Mouse (Mus musculus) spleen, postnatal 36 days (tissue): ENCODE results near the gene Kat5.
A peak's percentile ranks its signal among the peaks of the same experiment; 100 is the strongest.

Experiments used
- DNase-seq, 2 experiments: peaks; one replicate each; pipeline ENCODE4 v3.0.0; 2022; ENCODE audit warnings: low spot score in 2 of 2, mixed read lengths in 1 of 2

Kat5 gene

DNA sequence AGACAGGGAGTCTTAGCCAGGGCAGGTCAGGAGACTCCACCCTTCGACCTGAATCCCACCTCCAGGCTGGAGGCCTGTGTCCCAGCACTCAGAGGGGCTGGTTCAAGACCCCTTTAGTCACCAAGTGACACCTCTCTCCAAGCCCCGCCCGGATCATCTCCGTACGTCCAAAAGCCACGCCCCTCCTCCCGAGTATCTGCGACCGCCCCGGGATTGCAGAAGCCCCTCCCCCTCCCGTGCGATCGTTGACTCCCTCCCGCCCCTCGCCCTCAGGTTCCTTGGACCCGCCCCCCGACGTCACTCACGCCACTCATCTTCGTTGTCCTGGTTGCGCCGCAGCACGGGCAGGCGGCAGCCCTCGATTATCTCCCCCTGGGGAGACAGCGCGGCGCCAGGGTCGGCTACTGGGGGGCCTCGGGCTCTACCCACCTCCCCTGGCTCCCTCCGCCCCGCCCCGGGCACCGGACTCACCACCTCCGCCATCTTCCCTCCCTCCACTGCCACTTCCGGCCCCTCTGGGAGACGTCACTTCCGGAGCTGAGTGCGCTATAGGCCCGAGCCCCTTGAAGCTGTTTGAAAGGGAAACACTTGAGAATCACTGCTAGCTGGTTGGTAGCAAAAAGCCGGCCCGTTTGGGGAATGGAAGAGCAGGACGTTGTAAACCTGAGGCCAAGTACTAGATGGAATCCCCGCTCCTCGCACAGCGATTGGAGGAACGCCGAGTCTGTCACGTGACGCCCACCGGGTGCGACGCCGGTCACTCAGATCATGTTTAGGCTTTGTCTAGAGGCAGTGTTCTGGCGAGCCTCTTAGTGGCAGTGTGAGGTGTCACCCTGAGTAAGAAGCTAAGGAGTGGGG, at the start of gene Kat5:
Gene Kat5, minus strand, starts transcription at position 691 of the 858 bp plus-strand sequence.
- peak; percentile 87 to 88 for DNase-seq

DNA sequence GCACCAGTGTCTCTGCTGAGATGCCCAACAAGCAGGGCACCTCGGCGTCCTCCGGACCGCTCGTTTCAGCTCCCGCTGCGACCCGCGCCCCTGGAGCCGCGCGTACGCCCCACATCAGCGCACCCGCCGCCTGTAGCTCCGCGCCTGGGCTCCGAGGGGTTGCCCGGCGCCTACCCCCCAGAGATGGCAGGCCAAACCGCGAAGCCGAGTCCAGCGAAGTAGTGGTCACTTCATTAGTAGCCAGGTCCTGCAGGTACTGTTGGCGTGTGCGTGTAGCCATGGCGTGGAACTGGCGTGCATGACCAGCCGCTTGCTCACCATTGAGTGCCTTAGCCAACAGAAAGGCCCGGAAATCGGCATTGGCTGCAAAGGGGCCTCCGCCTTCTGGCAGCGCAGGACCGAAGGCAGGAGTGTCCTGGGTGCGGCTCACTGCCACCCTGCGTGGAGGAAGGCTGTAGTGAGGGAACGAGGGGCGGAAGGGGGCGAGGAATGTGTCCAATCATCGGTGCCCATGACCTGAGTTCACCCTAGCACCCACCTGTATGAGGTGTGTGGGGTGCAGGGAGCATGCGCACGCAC, 44.8 kb upstream of the Kat5 start:
- no peak for DNase-seq

DNA sequence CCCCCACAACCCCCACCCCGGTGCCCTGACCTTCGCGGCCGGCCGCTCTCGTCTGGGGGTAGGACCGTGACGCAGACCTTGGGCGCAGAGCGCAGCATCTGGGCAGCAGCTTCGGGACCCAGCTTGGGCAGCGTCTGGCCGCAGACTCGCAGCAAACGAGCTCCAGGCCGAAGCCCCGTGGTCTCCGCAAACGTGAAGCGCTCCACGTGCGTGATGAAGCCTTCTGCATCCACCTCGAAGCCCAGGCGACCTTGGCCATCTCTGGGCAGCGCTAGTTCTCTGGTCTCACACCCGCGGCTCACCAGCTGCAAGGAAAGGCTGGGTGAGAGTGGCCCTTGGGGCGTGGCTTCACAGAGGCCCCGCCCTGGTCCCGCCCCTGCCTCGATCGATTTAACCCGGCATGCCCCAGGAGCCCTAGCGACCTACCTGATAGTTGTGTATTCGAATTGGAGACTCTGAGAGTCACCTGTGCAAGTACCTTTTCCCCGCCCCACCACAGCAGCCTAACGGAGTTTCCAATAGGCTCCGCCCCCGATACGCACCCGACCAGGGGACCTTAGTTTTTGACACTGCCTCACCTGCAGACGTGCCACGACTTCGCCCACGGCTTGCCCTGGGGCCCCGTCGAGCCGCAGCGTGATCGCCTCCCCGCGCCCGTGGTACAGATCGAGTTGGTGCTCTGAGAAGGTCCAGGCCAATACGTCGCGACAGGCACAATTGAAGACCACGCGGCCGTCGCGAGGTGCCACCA, 44.1 kb upstream of the Kat5 start:
- DNase-seq, result no peak

- DNase-seq, result no peak
Observed at GRCm38 (mm10) chr19:5652570-5652969, 42.5 kb upstream of the Kat5 start.

DNA sequence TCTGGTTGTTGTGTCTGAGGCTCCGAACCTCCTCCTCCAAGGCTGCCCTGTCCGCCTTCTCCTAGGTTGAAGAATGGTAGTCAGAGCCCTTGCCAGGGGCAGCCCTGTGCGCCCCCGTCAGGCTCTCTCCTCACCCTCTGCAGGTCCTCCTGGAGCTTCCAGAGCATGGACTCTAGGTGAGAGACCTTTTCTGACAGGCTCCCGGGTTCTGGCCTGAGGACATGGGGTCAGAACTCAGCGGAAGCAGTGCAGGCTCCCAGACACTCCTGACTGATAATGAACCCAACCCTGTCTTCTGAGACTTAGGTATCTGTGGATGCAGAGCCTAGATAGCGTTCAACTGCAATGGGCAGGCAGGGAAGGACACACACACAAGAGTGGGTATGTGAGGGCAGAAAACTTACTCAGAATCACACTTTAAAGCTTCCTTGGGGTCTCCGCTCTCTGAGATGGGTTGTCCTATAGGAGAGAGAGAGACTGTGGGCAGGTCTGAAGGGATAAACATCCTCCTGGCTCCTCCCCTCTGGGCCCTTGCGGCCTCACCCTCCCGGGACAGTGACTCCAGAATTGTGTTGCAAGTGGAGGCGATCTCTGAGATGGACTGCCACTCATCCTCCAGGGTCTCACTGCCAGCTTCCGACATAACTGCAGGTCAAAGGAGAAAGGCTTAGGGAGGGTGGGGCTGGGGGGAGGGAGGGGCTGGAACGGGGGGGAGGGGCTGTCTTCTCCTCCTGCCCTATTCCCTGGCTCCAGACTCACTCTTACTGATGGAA, 41.7 kb upstream of the Kat5 start:
- DNase-seq, result no peak

GRCm38 (mm10) chr19:5649298-5649741, 39.3 kb upstream of the Kat5 start:
- peak in 1 of 2 experiments; percentile 52 for DNase-seq

GRCm38 (mm10) chr19:5648401-5649297, 38.6 kb upstream of the Kat5 start:
- DNase-seq, result peak; percentile 88 to 90

GRCm38 (mm10) chr19:5647791-5648190, 37.8 kb upstream of the Kat5 start:
- no peak for DNase-seq

GRCm38 (mm10) chr19:5646731-5647330, 36.8 kb upstream of the Kat5 start:
- DNase-seq, result no peak

DNA sequence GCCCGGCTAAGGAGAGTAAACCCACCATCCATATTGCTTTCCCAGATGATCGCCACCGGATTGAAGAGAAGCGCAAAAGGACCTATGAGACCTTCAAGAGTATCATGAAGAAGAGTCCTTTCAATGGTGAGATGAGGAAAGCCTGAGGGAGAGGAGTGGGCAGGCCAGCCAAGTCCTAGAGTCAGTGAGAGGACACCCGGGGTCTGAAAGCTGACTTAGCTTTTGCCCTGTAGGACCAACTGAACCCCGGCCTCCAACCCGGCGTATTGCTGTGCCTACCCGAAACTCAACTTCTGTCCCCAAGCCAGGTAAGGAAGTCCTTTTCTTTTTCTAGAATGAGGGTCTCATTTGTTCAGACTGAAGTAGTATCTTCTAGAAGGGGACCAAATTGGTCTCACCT, 35.2 kb upstream of the Kat5 start:
- DNase-seq, result no peak

DNA sequence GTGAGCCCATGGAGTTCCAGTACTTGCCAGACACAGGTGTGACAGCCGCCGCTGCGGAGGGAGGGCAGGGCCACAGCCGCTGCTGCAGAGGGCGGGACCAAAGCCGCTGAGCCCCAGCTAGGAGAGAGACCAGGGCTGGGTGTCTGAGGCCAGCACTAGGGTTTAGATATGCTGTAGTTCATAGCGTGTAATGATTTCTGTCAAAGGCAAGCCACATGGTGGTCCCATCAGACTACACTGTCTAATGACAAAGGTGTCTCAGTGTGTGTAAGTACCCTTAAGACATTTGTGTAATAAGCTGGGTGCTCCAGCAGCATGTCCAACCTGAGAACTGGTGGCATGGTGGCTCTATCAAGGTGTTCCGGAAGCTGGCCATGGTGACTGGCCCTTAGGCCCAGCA, 31.6 kb upstream of the Kat5 start:
- DNase-seq, result no peak

DNA sequence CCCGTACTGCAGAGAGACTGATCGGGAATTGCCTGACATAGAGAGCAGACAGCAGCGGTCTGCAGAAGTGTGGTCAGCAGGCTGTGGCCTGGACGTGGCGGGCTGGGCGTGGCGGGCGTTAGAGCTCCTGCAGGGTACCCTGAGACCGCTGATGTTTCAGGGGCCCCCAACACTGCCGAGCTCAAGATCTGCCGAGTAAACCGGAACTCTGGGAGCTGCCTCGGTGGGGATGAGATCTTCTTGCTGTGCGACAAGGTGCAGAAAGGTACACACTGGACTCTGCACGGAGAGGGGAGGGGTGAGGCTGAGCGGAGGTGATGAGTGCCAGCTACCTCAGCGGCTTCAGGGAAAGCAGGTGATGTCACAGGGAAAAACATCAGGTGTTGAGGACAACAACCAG, 31.0 kb upstream of the Kat5 start:
- no peak for DNase-seq

- DNase-seq, result no peak
Observed at GRCm38 (mm10) chr19:5640339-5640738, 30.3 kb upstream of the Kat5 start.

DNA sequence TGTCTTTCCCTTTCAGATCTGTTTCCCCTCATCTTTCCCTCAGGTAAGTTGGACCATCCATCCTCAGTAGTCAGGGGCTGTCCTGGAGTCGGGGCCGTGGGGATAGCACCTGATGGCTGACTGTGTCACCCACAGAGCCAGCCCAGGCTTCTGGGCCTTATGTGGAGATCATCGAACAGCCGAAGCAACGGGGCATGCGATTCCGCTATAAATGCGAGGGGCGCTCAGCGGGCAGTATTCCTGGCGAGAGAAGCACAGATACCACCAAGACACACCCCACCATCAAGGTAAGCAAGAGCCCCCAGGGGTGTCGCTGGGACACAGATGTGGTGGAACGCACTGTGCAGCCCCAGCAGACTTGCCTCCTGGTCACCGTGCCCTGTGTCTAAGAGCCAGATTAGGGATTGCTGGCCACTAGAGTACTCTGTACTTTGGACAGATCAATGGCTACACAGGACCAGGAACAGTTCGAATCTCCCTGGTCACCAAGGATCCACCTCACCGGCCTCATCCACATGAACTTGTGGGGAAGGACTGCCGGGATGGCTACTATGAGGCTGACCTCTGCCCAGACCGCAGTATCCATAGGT, 28.5 kb upstream of the Kat5 start:
- DNase-seq, result no peak

DNA sequence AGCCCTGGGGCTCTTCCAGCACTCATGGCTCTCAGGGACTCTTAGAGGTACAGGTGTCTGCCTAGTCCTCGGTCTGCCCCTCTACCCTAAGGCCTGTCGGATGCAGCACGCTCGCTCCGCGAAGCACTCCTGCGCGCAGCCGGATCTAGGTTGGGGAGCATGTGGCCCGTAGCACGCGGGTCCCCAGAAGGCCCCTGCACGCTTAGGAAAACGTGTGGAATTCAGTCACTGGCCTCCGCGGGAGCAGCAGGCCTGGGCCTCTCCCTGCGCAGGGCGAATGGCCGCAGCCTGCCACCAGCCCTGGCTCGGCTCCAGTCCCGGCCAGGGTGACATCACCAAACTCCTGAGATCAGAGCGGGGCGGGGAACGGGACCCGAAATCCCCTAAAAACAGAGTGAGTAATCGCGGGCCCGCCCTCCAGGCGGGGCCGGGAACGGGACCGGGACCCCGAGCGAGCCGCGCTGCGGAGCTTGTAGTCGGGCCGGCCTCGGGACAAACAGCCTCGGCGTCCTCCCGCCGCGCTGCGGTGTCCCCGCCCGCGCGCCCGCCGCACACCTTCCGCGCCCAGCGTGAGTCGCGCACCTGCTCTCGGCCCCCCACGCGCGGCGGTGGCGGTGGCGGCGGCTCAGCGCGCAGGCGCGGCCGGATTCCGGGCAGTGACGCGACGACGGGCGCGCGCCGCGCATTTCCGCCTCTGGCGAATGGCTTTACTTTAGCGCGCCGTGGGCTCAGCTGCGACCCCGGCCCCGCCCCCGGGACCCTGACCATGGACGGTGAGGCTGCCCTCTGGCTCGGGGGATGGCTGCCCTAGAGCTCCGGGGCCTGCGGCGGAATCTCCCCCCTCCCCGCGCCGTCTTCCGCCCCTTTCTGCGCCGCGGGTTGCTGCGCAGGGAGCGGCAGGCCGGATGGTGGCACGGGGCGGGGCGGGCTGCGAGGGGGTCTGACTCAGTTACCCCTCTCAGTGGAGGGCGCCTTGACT, 27.3 kb upstream of the Kat5 start, which contains the start of gene Rela:
Gene Rela, plus strand, starts transcription at position 415 of the 979 bp plus-strand sequence.
- peak; percentile 83 to 86 for DNase-seq

DNA sequence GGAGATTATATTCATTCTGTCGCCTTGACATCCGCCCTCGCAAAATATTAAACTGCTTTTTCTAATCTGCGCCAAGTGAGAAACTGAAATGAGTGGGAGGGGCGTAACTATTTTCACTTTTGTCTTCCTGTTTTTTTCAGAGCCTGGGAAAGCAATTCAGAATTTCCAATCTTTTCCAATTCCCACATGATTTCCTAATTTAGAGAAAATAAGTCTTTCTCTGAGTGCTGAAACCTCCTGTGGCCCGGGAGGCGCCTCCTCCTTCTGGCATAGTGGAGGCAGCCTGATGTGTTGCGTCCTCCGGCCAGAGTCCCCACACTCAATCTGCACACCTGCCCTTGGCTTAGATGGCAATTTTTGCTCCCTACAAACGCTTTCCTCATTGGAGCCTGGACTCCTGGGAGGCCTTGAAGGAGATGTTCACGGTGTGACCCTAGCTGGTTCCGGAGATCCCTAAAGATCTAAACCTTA, 26.6 kb upstream of the Kat5 start:
- DNase-seq, result no peak

GRCm38 (mm10) chr19:5636036-5636570, 26.1 kb upstream of the Kat5 start:
- no peak for DNase-seq

GRCm38 (mm10) chr19:5632120-5632519, 22.1 kb upstream of the Kat5 start:
- no peak for DNase-seq
